Comparison of ENCODE assay signal across 22 mouse cellular contexts in the genomic region with DNA sequence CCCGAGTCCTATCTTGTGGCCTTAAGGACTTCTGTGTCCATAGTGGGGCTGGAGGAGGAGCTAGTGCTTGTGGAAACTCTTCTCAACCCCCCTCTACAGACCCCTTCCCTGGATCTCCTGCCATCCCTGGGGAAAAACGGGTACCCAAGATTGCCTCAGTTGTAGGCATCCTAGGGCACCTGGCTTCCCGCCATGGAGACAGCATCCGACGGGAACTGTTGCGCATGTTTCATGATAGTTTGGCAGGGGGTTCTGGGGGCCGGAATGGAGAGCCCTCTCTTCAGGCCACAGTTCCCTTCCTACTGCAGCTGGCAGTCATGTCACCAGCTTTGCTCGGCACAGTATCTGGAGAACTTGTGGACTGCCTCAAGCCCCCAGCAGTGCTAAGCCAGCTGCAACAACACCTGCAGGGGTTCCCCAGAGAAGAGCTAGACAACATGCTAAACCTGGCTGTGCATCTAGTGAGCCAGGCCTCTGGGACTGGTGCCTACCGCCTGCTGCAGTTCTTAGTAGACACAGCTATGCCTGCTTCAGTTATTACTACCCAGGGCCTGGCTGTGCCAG. TPM values are rescaled to one million over a fixed set of nuclear protein-coding genes. Genes with fewer than 3 reads are reported as not detected.
DNase-seq lines count a peak whose midpoint lies in the region; ATAC-seq and TF ChIP-seq lines count a peak whose summit lies in the region.
"Had no signal": no experiment of that assay in that cellular context is flagged by ENCODE, and none has a peak within 500 bp of the region (broad histone marks: within the 10 kb centered on the region; RNA-seq: fewer than 3 reads in every experiment).

No protein-coding gene starts in this region.

- H3K36me3 ChIP-seq in embryonic facial prominence, embryonic 14.5 days (ENCODE audit: control insufficient read depth, insufficient read depth, low read length) = peaks cover 25% of the 10 kb centered on the region
- H3K36me3 ChIP-seq in embryonic facial prominence, embryonic 10.5 days (replicated peaks) = peaks cover 47% of the 10 kb centered on the region
- H3K36me3 ChIP-seq in intestine, embryonic 16.5 days (ENCODE audit: control insufficient read depth, insufficient read depth, low read length) = peaks cover 5% of the 10 kb centered on the region
- peaks cover 22% of the 10 kb centered on the region for H3K36me3 ChIP-seq in intestine, postnatal 0 days (ENCODE audit: control insufficient read depth, insufficient read depth)
- peaks cover 29 to 34% of the 10 kb centered on the region in 2 experiments for H3K36me3 ChIP-seq in CH12.LX (replicated peaks in 1 of 2; ENCODE audit: control insufficient read depth in 1 of 2, insufficient read depth in 1 of 2, low read length in 1 of 2)
- H3K36me3 ChIP-seq in limb, embryonic 11.5 days (ENCODE audit: control insufficient read depth, insufficient read depth, low read length) = peaks cover 16% of the 10 kb centered on the region; the same call in 1 of the 2 replicates

- no peak for ATAC-seq in embryonic facial prominence, embryonic 14.5 days (ENCODE audit: low read depth)
- no peak for ATAC-seq in intestine, embryonic 16.5 days
- no peak for ATAC-seq in intestine, postnatal 0 days
- no peak for ATAC-seq in limb, embryonic 11.5 days (ENCODE audit: insufficient number of reproducible peaks, low FRiP score, low TSS enrichment, low read depth)

- no peak for TF ChIP-seq CTCF in intestine, postnatal 0 days (IDR thresholded peaks at IDR 0.05; ENCODE audit: low read depth)
- TF ChIP-seq CTCF in CH12.LX (conservative IDR thresholded peaks at IDR 0.05 in 1 of 2, IDR thresholded peaks at IDR 0.05 in 1 of 2; ENCODE audit: low read depth in 2 of 2, low read length in 2 of 2) = no peak

- no peak for DNase-seq in embryonic facial prominence, embryonic 14.5 days (ENCODE audit: low spot score)
- no peak for DNase-seq in embryonic facial prominence, embryonic 10.5 days (ENCODE audit: low spot score)
- DNase-seq in CH12.LX (ENCODE audit: extremely low read depth) = no peak
- DNase-seq in limb, embryonic 11.5 days (ENCODE audit: low spot score) = no peak
- DNase-seq in left cerebral cortex, postnatal 25 days (ENCODE audit: low spot score in 2 of 2) = no peak
- DNase-seq: adrenal gland, postnatal 14 days; kidney, postnatal 14 days; lung, postnatal 36 days; right cerebral cortex, postnatal 14 days; thymus, postnatal 4 days had no signal

- no peak for TF ChIP-seq EP300 in CH12.LX (IDR thresholded peaks at IDR 0.05; ENCODE audit: low read length)

- H3K4me2 ChIP-seq in embryonic facial prominence, embryonic 14.5 days (ENCODE audit: low read depth, low read length) = no peak overlapping the region
- H3K4me2 ChIP-seq in intestine, embryonic 16.5 days (ENCODE audit: low read depth, low read length) = no peak overlapping the region
- H3K4me2 ChIP-seq in intestine, postnatal 0 days (replicated peaks; ENCODE audit: low read depth) = no peak overlapping the region
- peak overlapping the region; percentile 90; the same call in 1 of the 2 replicates for H3K4me2 ChIP-seq in CH12.LX (ENCODE audit: insufficient read depth, low read depth, poor library complexity, severe bottlenecking)
- 0 out of 2 replicates have a peak overlapping the region, but pooled peaks have one; percentile 15 for H3K4me2 ChIP-seq in limb, embryonic 11.5 days (ENCODE audit: low read depth, severe bottlenecking)
- H3K4me2 ChIP-seq: embryonic facial prominence, embryonic 13.5 days; forebrain, embryonic 12.5 days; midbrain, embryonic 11.5 days had no signal

- peaks cover 60% of the 10 kb centered on the region for H3K79me2 ChIP-seq in CH12.LX (replicated peaks; ENCODE audit: control insufficient read depth, extremely low read depth, insufficient read depth, poor library complexity, severe bottlenecking)

- in situ Hi-C loops in CH12.LX (cut with MboI; ENCODE audit: low pct_ligation_motif_present, low pct_unique_long_range_greater_than_20kb, low sequenced_read_pairs) = loop anchor here (5.0 kb wide), 1 partner anchor 42 kb away; no protein-coding TSS in a partner anchor

- no peak overlapping the region for H3K4me3 ChIP-seq in embryonic facial prominence, embryonic 14.5 days (ENCODE audit: low read depth, low read length)
- H3K4me3 ChIP-seq in embryonic facial prominence, embryonic 10.5 days = no peak overlapping the region; the same call in 1 of the 2 replicates
- no peak overlapping the region for H3K4me3 ChIP-seq in intestine, embryonic 16.5 days (ENCODE audit: low read length)
- H3K4me3 ChIP-seq in intestine, postnatal 0 days (ENCODE audit: low read depth, low read length) = no peak overlapping the region
- no peak overlapping the region for H3K4me3 ChIP-seq in CH12.LX (replicated peaks in 1 of 3; ENCODE audit: low read depth in 2 of 3, low read length in 2 of 3, poor library complexity in 1 of 3)
- H3K4me3 ChIP-seq in limb, embryonic 11.5 days (ENCODE audit: low read depth, low read length) = no peak overlapping the region
- H3K4me3 ChIP-seq: embryonic facial prominence, embryonic 13.5 days; forebrain, embryonic 12.5 days had no signal

- 87% methylated on average over 9 of the region's 9 CpGs for WGBS in embryonic facial prominence, embryonic 14.5 days
- 89% methylated on average over 9 of the region's 9 CpGs for WGBS in embryonic facial prominence, embryonic 10.5 days
- 89% methylated on average over 9 of the region's 9 CpGs for WGBS in intestine, embryonic 16.5 days
- 88% methylated on average over 9 of the region's 9 CpGs for WGBS in intestine, postnatal 0 days
- 94% methylated on average over 9 of the region's 9 CpGs for WGBS in limb, embryonic 11.5 days

- H3K27ac ChIP-seq in embryonic facial prominence, embryonic 14.5 days (replicated peaks; ENCODE audit: low read depth, low read length) = no peak overlapping the region
- no peak overlapping the region for H3K27ac ChIP-seq in embryonic facial prominence, embryonic 10.5 days (replicated peaks)
- H3K27ac ChIP-seq in intestine, embryonic 16.5 days (ENCODE audit: low read length) = no peak overlapping the region
- H3K27ac ChIP-seq in intestine, postnatal 0 days (ENCODE audit: low read depth, low read length) = no peak overlapping the region
- no peak overlapping the region for H3K27ac ChIP-seq in CH12.LX (ENCODE audit: insufficient read depth, low read depth)
- H3K27ac ChIP-seq in limb, embryonic 11.5 days (replicated peaks; ENCODE audit: low read depth, low read length) = no peak overlapping the region
- H3K27ac ChIP-seq: embryonic facial prominence, embryonic 13.5 days; forebrain, embryonic 12.5 days; liver, embryonic 14.5 days had no signal

- intact Hi-C loops in left cerebral cortex, postnatal 25 days (cut with DNase I) = loop anchor here (5.0 kb wide), 1 partner anchor 57 kb away; a partner anchor contains a TSS

- H3K9ac ChIP-seq in embryonic facial prominence, embryonic 14.5 days (ENCODE audit: low read depth, low read length) = 0 out of 2 replicates have a peak overlapping the region, but pooled peaks have one; percentile 15
- 0 out of 2 replicates have a peak overlapping the region, but pooled peaks have one; percentile 11 for H3K9ac ChIP-seq in intestine, embryonic 16.5 days (ENCODE audit: low read depth, low read length)
- no peak overlapping the region for H3K9ac ChIP-seq in intestine, postnatal 0 days (ENCODE audit: low read depth, low read length)
- no peak overlapping the region for H3K9ac ChIP-seq in CH12.LX (ENCODE audit: insufficient read depth, low read depth)
- no peak overlapping the region for H3K9ac ChIP-seq in limb, embryonic 11.5 days (ENCODE audit: low read length)
- H3K9ac ChIP-seq: liver, embryonic 14.5 days had no signal

- peaks cover 16% of the 10 kb centered on the region for H3K4me1 ChIP-seq in embryonic facial prominence, embryonic 14.5 days (ENCODE audit: control insufficient read depth, insufficient read depth, low read length)
- peaks cover 44% of the 10 kb centered on the region for H3K4me1 ChIP-seq in embryonic facial prominence, embryonic 10.5 days
- peaks cover 26% of the 10 kb centered on the region for H3K4me1 ChIP-seq in intestine, embryonic 16.5 days (ENCODE audit: control insufficient read depth, insufficient read depth, low read length)
- no peaks in the 10 kb centered on the region for H3K4me1 ChIP-seq in intestine, postnatal 0 days (replicated peaks; ENCODE audit: control insufficient read depth, insufficient read depth, low read length)
- peaks cover 20 to 62% of the 10 kb centered on the region in 2 experiments for H3K4me1 ChIP-seq in CH12.LX (ENCODE audit: control insufficient read depth in 1 of 2, insufficient read depth in 2 of 2)
- H3K4me1 ChIP-seq in limb, embryonic 11.5 days (ENCODE audit: control insufficient read depth, insufficient read depth, low read length) = peaks cover 15% of the 10 kb centered on the region; the same call in 1 of the 2 replicates

- no peak for TF ChIP-seq RAD21 in CH12.LX (IDR thresholded peaks at IDR 0.05; ENCODE audit: low read depth, low read length)

- no peaks in the 10 kb centered on the region for H3K9me3 ChIP-seq in embryonic facial prominence, embryonic 14.5 days (ENCODE audit: control insufficient read depth, low read length)
- H3K9me3 ChIP-seq in embryonic facial prominence, embryonic 10.5 days = no peaks in the 10 kb centered on the region
- no peaks in the 10 kb centered on the region for H3K9me3 ChIP-seq in intestine, embryonic 16.5 days (ENCODE audit: control insufficient read depth, low read length)
- H3K9me3 ChIP-seq in intestine, postnatal 0 days (ENCODE audit: control insufficient read depth) = no peaks in the 10 kb centered on the region
- no peaks in the 10 kb centered on the region for H3K9me3 ChIP-seq in CH12.LX (replicated peaks; ENCODE audit: low read length)
- H3K9me3 ChIP-seq in limb, embryonic 11.5 days (ENCODE audit: control insufficient read depth, low read length) = no peaks in the 10 kb centered on the region
- H3K9me3 ChIP-seq: embryonic facial prominence, embryonic 13.5 days; forebrain, embryonic 12.5 days had no signal

- dilution Hi-C loops in CH12.LX (cut with MboI; ENCODE audit: extremely low pct_ligation_motif_present, extremely low pct_unique_long_range_greater_than_20kb, low sequenced_read_pairs) = no loop called here

- no peaks in the 10 kb centered on the region for H3K27me3 ChIP-seq in embryonic facial prominence, embryonic 14.5 days (replicated peaks; ENCODE audit: control insufficient read depth, insufficient read depth, low read length)
- no peaks in the 10 kb centered on the region for H3K27me3 ChIP-seq in embryonic facial prominence, embryonic 10.5 days (replicated peaks; ENCODE audit: low read depth, poor library complexity, severe bottlenecking)
- no peaks in the 10 kb centered on the region for H3K27me3 ChIP-seq in intestine, embryonic 16.5 days (replicated peaks; ENCODE audit: control insufficient read depth, insufficient read depth, low read length)
- no peaks in the 10 kb centered on the region for H3K27me3 ChIP-seq in intestine, postnatal 0 days (replicated peaks; ENCODE audit: control insufficient read depth, insufficient read depth, low read length)
- no peaks in the 10 kb centered on the region for H3K27me3 ChIP-seq in CH12.LX (replicated peaks)
- H3K27me3 ChIP-seq in limb, embryonic 11.5 days (ENCODE audit: control insufficient read depth, insufficient read depth, low read length) = no peaks in the 10 kb centered on the region
- H3K27me3 ChIP-seq: embryonic facial prominence, embryonic 13.5 days; forebrain, embryonic 12.5 days had no signal

- no peak for TF ChIP-seq POLR2A in CH12.LX (IDR thresholded peaks at IDR 0.05; ENCODE audit: low read depth, low read length)

RNA-seq across cellular contexts. Expression of a gene that starts 2.4 kb away (rescaled TPM):
- polyA plus RNA-seq in embryonic facial prominence, embryonic 14.5 days (2014; fragmentation: Nextera tagmentation; extraction: Ambion mirVana) = 99.2 and 103 TPM in 2 replicates
- polyA plus RNA-seq in embryonic facial prominence, embryonic 10.5 days (2016; fragmentation: Nextera tagmentation; extraction: Ambion mirVana) = 116 TPM in 2 replicates
- polyA plus RNA-seq in intestine, embryonic 16.5 days (2015; fragmentation: Nextera tagmentation; extraction: Ambion mirVana) = 95.7 and 100 TPM in 2 replicates
- polyA plus RNA-seq in intestine, postnatal 0 days (2015; fragmentation: Nextera tagmentation; extraction: Ambion mirVana) = 41.4 and 42.3 TPM in 2 replicates
- 165 and 169 TPM in 2 replicates for total RNA-seq in CH12.LX (2012; rRNA removed)
- total RNA-seq in CH12.LX (2014; rRNA removed) = 85.7 and 97.0 TPM in 2 replicates
- polyA plus RNA-seq in CH12.LX (2012; ENCODE audit: insufficient read length, low read depth) = 139 and 143 TPM in 2 replicates
- polyA plus RNA-seq in limb, embryonic 11.5 days (2014; fragmentation: Nextera tagmentation; extraction: Ambion mirVana) = 111 and 122 TPM in 2 replicates
- 100 to 1,000 TPM in 1 of 2 experiments, 10 to 100 TPM in 1; 98.5 to 102 TPM for total RNA-seq in left cerebral cortex, postnatal 25 days (2021)

RNA-seq across cellular contexts. Expression of a gene that starts 2.7 kb away (rescaled TPM):
- polyA plus RNA-seq in embryonic facial prominence, embryonic 14.5 days (2014; fragmentation: Nextera tagmentation; extraction: Ambion mirVana) = 34.8 and 35.1 TPM in 2 replicates
- 59.0 and 60.9 TPM in 2 replicates for polyA plus RNA-seq in embryonic facial prominence, embryonic 10.5 days (2016; fragmentation: Nextera tagmentation; extraction: Ambion mirVana)
- 39.2 and 40.9 TPM in 2 replicates for polyA plus RNA-seq in intestine, embryonic 16.5 days (2015; fragmentation: Nextera tagmentation; extraction: Ambion mirVana)
- 14.5 and 16.1 TPM in 2 replicates for polyA plus RNA-seq in intestine, postnatal 0 days (2015; fragmentation: Nextera tagmentation; extraction: Ambion mirVana)
- total RNA-seq in CH12.LX (2012; rRNA removed) = 38.9 and 49.9 TPM in 2 replicates
- 15.7 and 17.2 TPM in 2 replicates for total RNA-seq in CH12.LX (2014; rRNA removed)
- polyA plus RNA-seq in CH12.LX (2012; ENCODE audit: insufficient read length, low read depth) = 30.6 and 38.0 TPM in 2 replicates
- polyA plus RNA-seq in limb, embryonic 11.5 days (2014; fragmentation: Nextera tagmentation; extraction: Ambion mirVana) = 38.5 and 39.2 TPM in 2 replicates
- total RNA-seq in left cerebral cortex, postnatal 25 days (2021) = 10 to 100 TPM; 22.6 to 24.3 TPM

RNA-seq across cellular contexts. Expression of a gene that starts 6.8 kb away (rescaled TPM):
- polyA plus RNA-seq in embryonic facial prominence, embryonic 14.5 days (2014; fragmentation: Nextera tagmentation; extraction: Ambion mirVana) = not detected in 2 replicates
- 0.59 and 0.96 TPM in 2 replicates for polyA plus RNA-seq in embryonic facial prominence, embryonic 10.5 days (2016; fragmentation: Nextera tagmentation; extraction: Ambion mirVana)
- not detected in 2 replicates for polyA plus RNA-seq in intestine, embryonic 16.5 days (2015; fragmentation: Nextera tagmentation; extraction: Ambion mirVana)
- not detected in 2 replicates for polyA plus RNA-seq in intestine, postnatal 0 days (2015; fragmentation: Nextera tagmentation; extraction: Ambion mirVana)
- total RNA-seq in CH12.LX (2012; rRNA removed) = not detected in 2 replicates
- total RNA-seq in CH12.LX (2014; rRNA removed) = not detected in 2 replicates
- polyA plus RNA-seq in CH12.LX (2012; ENCODE audit: insufficient read length, low read depth) = 11.1 and 53.2 TPM in 2 replicates
- 0.24 TPM in 1 of 2 replicates, not detected in the other for polyA plus RNA-seq in limb, embryonic 11.5 days (2014; fragmentation: Nextera tagmentation; extraction: Ambion mirVana)
- 1 to 10 TPM; 2.4 to 3.3 TPM for total RNA-seq in left cerebral cortex, postnatal 25 days (2021)
- total RNA-seq: adrenal gland, postnatal 14 days; common myeloid progenitor, adult 5-6 weeks; granulocyte monocyte progenitor cell, adult 5-6 weeks had no signal
- polyA plus RNA-seq: embryonic facial prominence, embryonic 13.5 days; forebrain, embryonic 12.5 days; heart, postnatal 0 days; intestine, embryonic 14.5 days; liver, embryonic 14.5 days; midbrain, embryonic 11.5 days had no signal

RNA-seq across cellular contexts. Expression of a gene that starts 6.8 kb away (rescaled TPM):
- polyA plus RNA-seq in embryonic facial prominence, embryonic 14.5 days (2014; fragmentation: Nextera tagmentation; extraction: Ambion mirVana) = 77.4 and 86.6 TPM in 2 replicates
- 159 and 167 TPM in 2 replicates for polyA plus RNA-seq in embryonic facial prominence, embryonic 10.5 days (2016; fragmentation: Nextera tagmentation; extraction: Ambion mirVana)
- 79.5 and 89.2 TPM in 2 replicates for polyA plus RNA-seq in intestine, embryonic 16.5 days (2015; fragmentation: Nextera tagmentation; extraction: Ambion mirVana)
- 54.5 and 55.6 TPM in 2 replicates for polyA plus RNA-seq in intestine, postnatal 0 days (2015; fragmentation: Nextera tagmentation; extraction: Ambion mirVana)
- 157 and 224 TPM in 2 replicates for total RNA-seq in CH12.LX (2012; rRNA removed)
- 198 and 218 TPM in 2 replicates for total RNA-seq in CH12.LX (2014; rRNA removed)
- polyA plus RNA-seq in CH12.LX (2012; ENCODE audit: insufficient read length, low read depth) = 161 and 176 TPM in 2 replicates
- 127 and 132 TPM in 2 replicates for polyA plus RNA-seq in limb, embryonic 11.5 days (2014; fragmentation: Nextera tagmentation; extraction: Ambion mirVana)
- 10 to 100 TPM; 21.4 to 23.9 TPM for total RNA-seq in left cerebral cortex, postnatal 25 days (2021)

RNA-seq across cellular contexts. Expression of a gene that starts 11.7 kb away (rescaled TPM):
- polyA plus RNA-seq in embryonic facial prominence, embryonic 14.5 days (2014; fragmentation: Nextera tagmentation; extraction: Ambion mirVana) = not detected in 2 replicates
- polyA plus RNA-seq in embryonic facial prominence, embryonic 10.5 days (2016; fragmentation: Nextera tagmentation; extraction: Ambion mirVana) = not detected in 2 replicates
- polyA plus RNA-seq in intestine, embryonic 16.5 days (2015; fragmentation: Nextera tagmentation; extraction: Ambion mirVana) = not detected in 2 replicates
- not detected in 2 replicates for polyA plus RNA-seq in intestine, postnatal 0 days (2015; fragmentation: Nextera tagmentation; extraction: Ambion mirVana)
- not detected in 2 replicates for total RNA-seq in CH12.LX (2012; rRNA removed)
- total RNA-seq in CH12.LX (2014; rRNA removed) = not detected in 2 replicates
- not detected in 2 replicates for polyA plus RNA-seq in CH12.LX (2012; ENCODE audit: insufficient read length, low read depth)
- not detected in 2 replicates for polyA plus RNA-seq in limb, embryonic 11.5 days (2014; fragmentation: Nextera tagmentation; extraction: Ambion mirVana)
- total RNA-seq in left cerebral cortex, postnatal 25 days (2021) = not detected
- total RNA-seq: adrenal gland, postnatal 14 days; common myeloid progenitor, adult 5-6 weeks; granulocyte monocyte progenitor cell, adult 5-6 weeks; left cerebral cortex, adult 8-10 months had no signal
- polyA plus RNA-seq: C2C12; embryonic facial prominence, embryonic 13.5 days; forebrain, embryonic 12.5 days; heart, postnatal 0 days; intestine, embryonic 14.5 days; liver, embryonic 14.5 days; midbrain, embryonic 11.5 days had no signal

Comparison
In these comparisons a context has a peak if more than half of its experiments do, and no peak if none do; other contexts are left out.
1. H3K9ac ChIP-seq: peak in embryonic facial prominence, embryonic 14.5 days (single experiment) and intestine, embryonic 16.5 days (single experiment); none in intestine, postnatal 0 days (single experiment), CH12.LX (single experiment) and limb, embryonic 11.5 days (single experiment).
2. H3K4me2 ChIP-seq: peak in CH12.LX (single experiment) and limb, embryonic 11.5 days (single experiment); none in embryonic facial prominence, embryonic 14.5 days (single experiment), intestine, embryonic 16.5 days (single experiment) and intestine, postnatal 0 days (single experiment).